Mouse (Mus musculus): ENCODE measurements around the gene Tmem237.
A peak's percentile ranks its signal among the peaks of the same experiment; 100 is the strongest.

Tmem237 gene

DNA sequence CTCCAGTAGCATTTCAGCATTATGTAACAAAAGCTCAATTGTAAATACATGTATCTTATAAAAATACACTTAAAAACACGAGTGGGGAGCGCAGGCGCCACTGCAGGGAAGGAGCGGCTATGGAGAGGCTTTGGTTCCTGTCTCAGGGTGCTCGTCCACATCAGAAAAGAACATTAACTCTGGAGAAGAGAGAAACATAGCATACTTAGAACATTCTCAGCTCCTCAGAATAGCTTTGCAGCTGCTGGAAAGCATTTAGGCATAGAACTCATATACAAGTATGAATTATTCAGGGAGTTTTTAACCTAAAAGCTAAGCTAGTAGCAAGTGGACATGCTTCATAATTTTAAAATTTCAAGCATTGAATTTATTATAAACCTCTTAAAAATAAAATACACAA, 19.2 kb downstream of the Tmem237 start:
- DNase-seq (ENCODE audit: low read depth, low spot score) = no peak

DNA sequence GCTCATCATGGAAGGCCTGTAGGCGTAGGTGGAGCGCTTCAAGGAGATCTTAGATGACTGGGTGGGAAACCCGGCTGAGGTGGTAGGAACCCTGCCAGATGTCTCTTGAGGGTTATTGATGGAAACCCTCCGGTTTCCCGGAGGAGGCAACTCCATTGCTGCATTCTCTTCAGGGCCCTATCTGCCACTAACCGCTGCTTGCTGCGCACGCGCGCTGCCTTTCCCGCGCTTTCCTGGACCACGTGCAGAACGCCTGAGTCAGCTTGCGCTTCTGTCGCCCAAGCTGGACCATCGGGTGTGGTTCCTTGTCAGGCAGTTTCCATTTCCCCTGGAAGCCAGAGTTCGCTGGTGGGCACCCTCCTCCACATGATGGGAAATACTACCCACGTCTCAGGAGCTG, 25.5 kb downstream of the Tmem237 start, which contains the start of gene C2cd6:
TSS of gene C2cd6 (minus strand) at position 196 of the 400 bp plus-strand sequence.
- DNase-seq (ENCODE audit: low read depth, low spot score) = peak; percentile 42

- peak; percentile 65 for DNase-seq (ENCODE audit: low read depth, low spot score)
These were observed 49.3 kb downstream of the Tmem237 start for GRCm38 (mm10) chr1:59070867-59071266.

DNA sequence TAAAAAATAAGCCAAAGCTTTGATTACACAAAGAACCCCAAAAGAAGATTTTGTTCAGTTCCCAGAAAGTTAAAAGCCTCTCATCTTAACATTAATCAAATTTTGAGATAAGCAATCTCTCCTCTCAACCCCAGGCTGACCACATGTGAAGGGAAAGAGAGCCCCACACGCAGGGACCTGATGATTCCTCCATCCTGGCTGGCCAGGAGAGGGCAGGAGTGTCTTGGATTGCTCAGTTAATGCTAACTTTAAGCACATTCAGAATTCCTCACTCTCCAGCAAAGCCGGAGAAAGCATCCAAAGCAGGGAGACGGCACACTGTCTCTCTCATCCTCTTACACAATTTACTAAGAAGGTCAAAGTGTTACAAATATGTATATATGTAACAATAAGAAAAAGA, 52.2 kb downstream of the Tmem237 start:
- peak; percentile 43 for DNase-seq (ENCODE audit: low read depth, low spot score)

- DNase-seq (ENCODE audit: low read depth, low spot score) = no peak
These were observed 56.5 kb downstream of the Tmem237 start for GRCm38 (mm10) chr1:59063697-59064096.

DNA sequence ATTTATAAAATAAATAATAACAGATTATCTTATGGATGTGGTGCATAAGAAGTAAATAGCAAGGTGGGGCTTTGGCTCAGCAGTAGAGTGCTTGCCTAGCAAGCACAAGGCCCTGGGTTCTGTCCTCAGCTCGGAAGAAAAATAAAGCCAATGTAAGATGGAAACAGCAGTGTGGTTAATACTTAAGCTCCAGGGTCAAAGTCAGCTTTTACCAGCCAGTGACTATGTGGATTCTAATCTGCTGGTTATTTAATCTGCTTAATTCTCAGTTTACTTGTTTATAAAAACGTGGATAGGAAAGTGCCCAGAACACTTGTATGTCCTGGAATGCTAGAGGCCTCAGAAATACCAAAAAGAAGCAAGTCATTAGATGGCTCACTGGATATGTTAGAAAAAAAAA, 63.3 kb downstream of the Tmem237 start:
- no peak for DNase-seq (ENCODE audit: low read depth, low spot score)

DNA sequence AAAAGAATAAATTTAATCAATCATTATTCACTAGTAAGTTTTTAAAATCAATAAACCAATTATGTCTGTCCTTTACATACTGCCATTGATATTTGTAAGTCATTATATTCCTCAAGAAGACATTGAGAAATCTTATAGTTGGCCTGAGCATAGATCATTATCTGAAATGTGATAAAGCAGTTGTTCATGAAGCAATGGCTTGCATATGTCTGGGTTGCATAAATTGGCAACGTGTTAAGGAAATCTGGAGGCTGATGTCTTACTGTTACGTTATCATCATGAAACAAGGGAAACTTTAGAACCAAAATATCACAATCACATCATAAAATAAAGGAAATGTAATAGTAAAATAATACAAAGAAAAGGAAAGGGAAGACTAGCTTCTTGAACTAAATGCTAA, 68.9 kb downstream of the Tmem237 start:
- no peak for DNase-seq (ENCODE audit: low read depth, low spot score)
